Mouse (Mus musculus): ENCODE measurements around the gene Cpsf3. TPM values are rescaled to one million over a fixed set of nuclear protein-coding genes. Genes with fewer than 3 reads are reported as not detected.

Cpsf3 gene
- polyA plus RNA-seq, 1 experiment from 2014 or later, result 77.0 TPM

DNA sequence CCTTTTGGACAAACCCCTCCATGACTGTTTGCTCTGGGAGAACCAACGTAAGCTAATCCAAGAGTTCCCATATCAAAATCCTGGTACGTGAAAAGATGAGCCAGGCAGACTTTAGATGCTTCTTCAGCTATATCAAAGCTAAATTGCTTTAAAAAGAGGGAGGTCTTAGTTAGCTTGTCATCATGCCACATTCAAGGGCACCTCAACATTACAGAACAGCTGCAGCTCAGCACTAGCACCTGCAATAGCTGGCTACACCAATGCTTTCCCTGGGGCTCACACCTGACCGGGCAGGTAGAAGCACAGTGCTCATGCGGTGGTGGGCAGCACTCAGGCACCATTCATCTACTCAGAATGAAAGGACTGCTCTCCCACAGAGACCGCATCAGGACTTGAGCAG lies 55.5 kb downstream of the Cpsf3 start:
- Histone ChIP-seq H3K36me3 (ENCODE audit: control insufficient read depth, insufficient read depth) (peaks cover 46% of the 10 kb centered on the region), H3K4me1 (ENCODE audit: control insufficient read depth, insufficient read depth, low read length) (no peaks in the 10 kb centered on the region), H3K27ac (ENCODE audit: low read length) (no peak overlapping the region), H3K9ac (ENCODE audit: low read length) (no peak overlapping the region), H3K27me3 (ENCODE audit: control insufficient read depth, insufficient read depth, low read length) (no peaks in the 10 kb centered on the region), H3K9me3 (replicated peaks; ENCODE audit: control insufficient read depth, low read length) (no peaks in the 10 kb centered on the region), H3K4me3 (ENCODE audit: low read length) (no peak overlapping the region), H3K4me2 (ENCODE audit: low read depth, low read length) (no peak overlapping the region)
- 95% methylated on average over 5 of the region's 5 CpGs for WGBS
- ATAC-seq (replicated peaks; ENCODE audit: extremely low read depth, insufficient read depth, low FRiP score), result no peak

DNA sequence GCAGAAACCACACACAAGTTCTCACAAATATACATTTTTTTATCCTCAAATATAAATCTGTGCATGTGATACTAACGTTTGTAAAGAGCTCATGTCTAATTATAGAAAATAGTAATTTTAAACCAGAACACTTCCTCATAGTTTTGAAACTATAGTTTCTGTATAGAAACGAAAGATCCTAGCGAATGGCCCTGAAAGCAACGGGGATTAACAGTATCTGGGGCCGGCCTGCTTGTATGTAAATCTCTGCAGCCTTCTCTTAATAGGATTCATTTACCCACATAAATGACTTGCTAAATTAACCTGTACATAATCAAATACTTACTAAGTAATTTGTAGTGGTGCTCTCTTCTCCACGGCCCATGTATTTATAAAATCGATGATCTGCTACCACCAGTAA lies 61.8 kb downstream of the Cpsf3 start:
- no peak for ATAC-seq (replicated peaks; ENCODE audit: extremely low read depth, insufficient read depth, low FRiP score)
- Histone ChIP-seq H3K9me3 (replicated peaks; ENCODE audit: control insufficient read depth, low read length) (peaks cover 5% of the 10 kb centered on the region), H3K4me2 (ENCODE audit: low read depth, low read length) (no peak overlapping the region), H3K4me1 (ENCODE audit: control insufficient read depth, insufficient read depth, low read length) (no peaks in the 10 kb centered on the region), H3K4me3 (ENCODE audit: low read length) (no peak overlapping the region), H3K27ac (ENCODE audit: low read length) (no peak overlapping the region), H3K27me3 (ENCODE audit: control insufficient read depth, insufficient read depth, low read length) (no peaks in the 10 kb centered on the region), H3K36me3 (ENCODE audit: control insufficient read depth, insufficient read depth) (peaks cover 36% of the 10 kb centered on the region), H3K9ac (ENCODE audit: low read length) (no peak overlapping the region)
- WGBS, result 91% methylated on average over 7 of the region's 7 CpGs

DNA sequence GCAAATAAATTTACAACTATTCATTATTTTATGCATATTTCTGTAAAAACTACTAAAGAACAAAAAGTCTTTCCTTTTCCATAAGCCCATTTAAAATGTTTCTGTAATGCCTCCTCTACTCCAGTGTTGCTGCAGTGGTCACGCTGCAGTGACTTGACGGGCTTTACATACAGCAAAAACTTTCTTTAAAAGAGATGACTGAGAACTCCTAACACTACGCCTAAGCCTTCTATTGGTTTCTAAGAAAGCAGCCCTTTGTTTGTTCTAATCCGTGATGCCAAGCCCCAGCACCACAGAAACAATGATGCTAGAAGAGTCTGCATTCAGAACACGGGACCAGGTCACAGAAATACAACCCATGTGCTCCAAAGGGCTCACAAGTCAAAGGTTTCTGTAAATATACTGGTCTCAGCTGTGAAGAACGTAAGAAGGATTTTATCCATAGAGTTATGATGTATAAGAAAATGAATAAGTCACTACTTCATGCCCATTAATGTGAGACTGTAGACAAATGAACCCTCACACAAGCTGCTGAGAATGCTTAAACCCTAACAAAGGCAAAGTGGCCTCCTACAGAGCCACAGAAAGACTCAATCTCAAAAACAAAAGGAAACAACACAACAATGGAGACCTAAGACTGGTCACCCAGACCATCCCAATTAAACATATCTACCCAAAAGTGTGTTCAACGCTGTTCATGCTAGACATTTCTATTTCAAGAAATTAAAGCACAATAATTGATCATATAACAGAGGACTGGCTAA lies 65.1 kb downstream of the Cpsf3 start:
- H3K9ac ChIP-seq (ENCODE audit: low read length), result no peak overlapping the region
- H3K4me2 ChIP-seq (ENCODE audit: low read depth, low read length), result no peak overlapping the region
- no peak overlapping the region for H3K27ac ChIP-seq (ENCODE audit: low read length)
- H3K4me1 ChIP-seq (ENCODE audit: control insufficient read depth, insufficient read depth, low read length), result no peaks in the 10 kb centered on the region
- no peaks in the 10 kb centered on the region for H3K27me3 ChIP-seq (ENCODE audit: control insufficient read depth, insufficient read depth, low read length)
- no peak overlapping the region for H3K4me3 ChIP-seq (ENCODE audit: low read length)
- 90% methylated on average over 7 of the region's 7 CpGs for WGBS
- no peak for ATAC-seq (replicated peaks; ENCODE audit: extremely low read depth, insufficient read depth, low FRiP score)
- H3K9me3 ChIP-seq (replicated peaks; ENCODE audit: control insufficient read depth, low read length), result peaks cover 9% of the 10 kb centered on the region
- H3K36me3 ChIP-seq (ENCODE audit: control insufficient read depth, insufficient read depth), result peaks cover 40% of the 10 kb centered on the region

DNA sequence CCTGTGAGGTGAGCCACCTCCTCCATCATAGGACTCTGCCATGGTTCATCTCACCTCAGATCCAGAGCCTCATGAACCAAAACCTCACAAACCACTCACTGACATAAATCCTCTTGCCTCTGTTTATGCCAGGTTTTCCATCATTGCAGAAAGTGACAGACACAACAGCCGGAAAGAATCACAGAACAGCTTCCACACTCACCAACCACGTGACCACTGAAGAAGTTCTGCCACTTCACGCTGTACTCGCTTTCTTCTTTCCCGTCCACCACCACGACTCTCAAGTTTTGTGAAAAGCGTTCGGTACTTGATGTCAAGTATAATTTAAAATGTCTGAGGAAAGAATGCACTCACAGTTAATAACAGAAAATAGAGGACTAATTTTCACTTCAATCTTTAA lies 68.5 kb downstream of the Cpsf3 start:
- 94% methylated on average over 8 of the region's 8 CpGs for WGBS

DNA sequence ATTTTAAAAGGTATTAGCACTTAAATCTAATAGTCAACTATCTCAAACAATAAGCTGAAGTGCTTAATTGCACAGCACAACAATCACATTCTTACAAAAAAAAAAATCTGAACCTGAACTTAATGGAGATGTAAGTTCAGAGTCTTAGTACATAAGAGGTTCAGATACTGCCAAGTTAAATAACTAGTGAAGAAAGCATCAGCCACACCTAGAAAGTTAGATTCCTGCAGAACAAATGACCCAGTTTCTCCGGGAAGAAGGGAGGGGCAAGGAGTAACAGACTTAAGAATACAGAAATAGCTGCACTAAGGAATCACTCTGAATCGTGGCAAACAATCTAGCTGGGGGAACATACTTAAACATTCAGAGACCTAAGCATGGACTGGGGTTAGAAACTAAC lies 77.5 kb downstream of the Cpsf3 start:
- ATAC-seq (replicated peaks; ENCODE audit: extremely low read depth, insufficient read depth, low FRiP score), result no peak
- no peak overlapping the region for H3K27ac ChIP-seq (ENCODE audit: low read length)
- WGBS, result 51% methylated on average over 2 of the region's 2 CpGs

More for the DNA sequence above, 68.5 kb downstream of the Cpsf3 start:
- Histone ChIP-seq H3K9me3 (replicated peaks; ENCODE audit: control insufficient read depth, low read length) (peaks cover 9% of the 10 kb centered on the region), H3K27ac (ENCODE audit: low read length) (no peak overlapping the region), H3K4me3 (ENCODE audit: low read length) (no peak overlapping the region), H3K4me2 (ENCODE audit: low read depth, low read length) (no peak overlapping the region), H3K9ac (ENCODE audit: low read length) (no peak overlapping the region), H3K27me3 (ENCODE audit: control insufficient read depth, insufficient read depth, low read length) (no peaks in the 10 kb centered on the region), H3K4me1 (ENCODE audit: control insufficient read depth, insufficient read depth, low read length) (no peaks in the 10 kb centered on the region), H3K36me3 (ENCODE audit: control insufficient read depth, insufficient read depth) (peaks cover 36% of the 10 kb centered on the region)
- ATAC-seq (replicated peaks; ENCODE audit: extremely low read depth, insufficient read depth, low FRiP score), result no peak

DNA sequence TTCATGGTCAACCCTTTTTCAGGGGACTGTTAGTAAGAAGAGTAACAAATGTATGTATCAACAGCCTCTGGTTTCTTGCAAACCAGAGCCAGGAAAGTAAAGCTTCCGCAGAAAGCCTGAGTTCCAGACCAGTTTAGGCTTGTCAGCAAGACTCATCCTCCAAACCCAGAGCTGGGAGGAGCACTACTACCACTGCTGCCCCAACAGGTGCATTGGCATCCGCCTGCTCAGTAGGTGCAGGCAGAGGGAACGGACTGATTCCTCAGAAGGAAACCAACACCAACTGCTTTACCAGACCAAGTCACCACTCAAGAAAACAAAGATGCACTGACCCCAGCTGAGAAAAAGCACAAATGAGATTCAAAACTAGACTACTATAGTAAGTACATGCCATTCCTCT lies 78.0 kb downstream of the Cpsf3 start:
- peaks cover 3% of the 10 kb centered on the region for H3K36me3 ChIP-seq (ENCODE audit: control insufficient read depth, insufficient read depth)
- no peak overlapping the region for H3K4me2 ChIP-seq (ENCODE audit: low read depth, low read length)
- no peak overlapping the region for H3K9ac ChIP-seq (ENCODE audit: low read length)
- WGBS, result 85% methylated on average over 3 of the region's 3 CpGs
- no peaks in the 10 kb centered on the region for H3K9me3 ChIP-seq (replicated peaks; ENCODE audit: control insufficient read depth, low read length)
- no peaks in the 10 kb centered on the region for H3K27me3 ChIP-seq (ENCODE audit: control insufficient read depth, insufficient read depth, low read length)
- no peak overlapping the region for H3K27ac ChIP-seq (ENCODE audit: low read length)
- no peaks in the 10 kb centered on the region for H3K4me1 ChIP-seq (ENCODE audit: control insufficient read depth, insufficient read depth, low read length)
- H3K4me3 ChIP-seq (ENCODE audit: low read length), result no peak overlapping the region
- ATAC-seq (replicated peaks; ENCODE audit: extremely low read depth, insufficient read depth, low FRiP score), result no peak

More for the DNA sequence above, 77.5 kb downstream of the Cpsf3 start:
- Histone ChIP-seq H3K4me3 (ENCODE audit: low read length) (no peak overlapping the region), H3K36me3 (ENCODE audit: control insufficient read depth, insufficient read depth) (peaks cover 3% of the 10 kb centered on the region), H3K4me2 (ENCODE audit: low read depth, low read length) (no peak overlapping the region), H3K4me1 (ENCODE audit: control insufficient read depth, insufficient read depth, low read length) (no peaks in the 10 kb centered on the region), H3K27me3 (ENCODE audit: control insufficient read depth, insufficient read depth, low read length) (no peaks in the 10 kb centered on the region), H3K9ac (ENCODE audit: low read length) (no peak overlapping the region), H3K9me3 (replicated peaks; ENCODE audit: control insufficient read depth, low read length) (no peaks in the 10 kb centered on the region)

Other genes starting within 250 kb of the Cpsf3 start
- 38.7 and 38.8 TPM in 2 replicates for gene Itgb1bp1, start 893 bp downstream of the Cpsf3 start, polyA plus RNA-seq (2015; fragmentation: Nextera tagmentation; extraction: Ambion mirVana)
- gene Iah1, start 31.0 kb downstream of the Cpsf3 start, polyA plus RNA-seq (2015; fragmentation: Nextera tagmentation; extraction: Ambion mirVana), result 42.2 and 46.5 TPM in 2 replicates
- 25.8 and 31.0 TPM in 2 replicates for gene Adam17, start 88.2 kb downstream of the Cpsf3 start, polyA plus RNA-seq (2015; fragmentation: Nextera tagmentation; extraction: Ambion mirVana)
- 356 and 357 TPM in 2 replicates for gene Ywhaq, start 132.2 kb downstream of the Cpsf3 start, polyA plus RNA-seq (2015; fragmentation: Nextera tagmentation; extraction: Ambion mirVana)